Mouse (Mus musculus): ENCODE measurements around the gene Klhdc4. TPM values are rescaled to one million over a fixed set of nuclear protein-coding genes. Genes with fewer than 3 reads are reported as not detected.

Klhdc4 gene
- polyA plus RNA-seq, 1 experiment from 2014 or later, result 40.0 TPM

- peak overlapping the region; percentile 61; the same call in 1 of the 2 replicates for H3K27ac ChIP-seq (replicated peaks)
- H3K4me1 ChIP-seq (replicated peaks), result peaks cover 18% of the 10 kb centered on the region
- no peaks in the 10 kb centered on the region for H3K9me3 ChIP-seq
- no peak overlapping the region for H3K9ac ChIP-seq
- no peaks in the 10 kb centered on the region for H3K36me3 ChIP-seq
- H3K4me2 ChIP-seq, result no peak overlapping the region
- no peak for ATAC-seq (ENCODE audit: low read depth)
- no peak overlapping the region for H3K4me3 ChIP-seq
- H3K27me3 ChIP-seq, result no peaks in the 10 kb centered on the region
- 59% methylated on average over 9 of the region's 9 CpGs for WGBS
These were observed 65.7 kb downstream of the Klhdc4 start for GRCm38 (mm10) chr8:121763700-121764013.

GRCm38 (mm10) chr8:121762999-121763699, 66.2 kb downstream of the Klhdc4 start:
- Histone ChIP-seq H3K27me3 (no peaks in the 10 kb centered on the region), H3K36me3 (no peaks in the 10 kb centered on the region), H3K4me1 (replicated peaks) (peaks cover 18% of the 10 kb centered on the region), H3K9me3 (no peaks in the 10 kb centered on the region), H3K4me3 (no peak overlapping the region), H3K9ac (no peak overlapping the region), H3K27ac (replicated peaks) (peak overlapping the region; percentile 64), H3K4me2 (no peak overlapping the region)
- peak; percentile 64; the same call in 1 of the 2 replicates for ATAC-seq (ENCODE audit: low read depth)
- 44% methylated on average over 7 of the region's 7 CpGs for WGBS

GRCm38 (mm10) chr8:121761480-121761879, 67.9 kb downstream of the Klhdc4 start:
- H3K4me2 ChIP-seq, result no peak overlapping the region
- no peak overlapping the region for H3K27ac ChIP-seq (replicated peaks)
- H3K4me1 ChIP-seq (replicated peaks), result peaks cover 18% of the 10 kb centered on the region
- no peak overlapping the region for H3K9ac ChIP-seq
- no peaks in the 10 kb centered on the region for H3K9me3 ChIP-seq
- 36% methylated on average over 10 of the region's 10 CpGs for WGBS
- no peak overlapping the region for H3K4me3 ChIP-seq
- 0 out of 2 replicates have a peak, but pooled peaks cover 6% of the 10 kb centered on the region for H3K36me3 ChIP-seq
- no peaks in the 10 kb centered on the region for H3K27me3 ChIP-seq
- no peak for ATAC-seq (ENCODE audit: low read depth)

- H3K4me3 ChIP-seq, result no peak overlapping the region
- H3K4me2 ChIP-seq, result no peak overlapping the region
- no peaks in the 10 kb centered on the region for H3K9me3 ChIP-seq
- 82% methylated on average over 7 of the region's 7 CpGs for WGBS
- H3K4me1 ChIP-seq (replicated peaks), result peaks cover 18% of the 10 kb centered on the region
- no peak overlapping the region for H3K9ac ChIP-seq
- no peak for ATAC-seq (ENCODE audit: low read depth)
- H3K27ac ChIP-seq (replicated peaks), result no peak overlapping the region
- H3K36me3 ChIP-seq, result 0 out of 2 replicates have a peak, but pooled peaks cover 6% of the 10 kb centered on the region
- no peaks in the 10 kb centered on the region for H3K27me3 ChIP-seq
These were observed 68.9 kb downstream of the Klhdc4 start for GRCm38 (mm10) chr8:121760484-121760883.

GRCm38 (mm10) chr8:121758470-121758869, 70.9 kb downstream of the Klhdc4 start:
- Histone ChIP-seq H3K36me3 (0 out of 2 replicates have a peak, but pooled peaks cover 13% of the 10 kb centered on the region), H3K4me1 (replicated peaks) (peaks cover 14% of the 10 kb centered on the region), H3K9me3 (no peaks in the 10 kb centered on the region), H3K27ac (replicated peaks) (no peak overlapping the region), H3K9ac (no peak overlapping the region), H3K27me3 (no peaks in the 10 kb centered on the region), H3K4me3 (no peak overlapping the region), H3K4me2 (no peak overlapping the region)
- ATAC-seq (ENCODE audit: low read depth), result no peak
- WGBS, result 77% methylated on average over 12 of the region's 12 CpGs

- peaks cover 11% of the 10 kb centered on the region; the same call in 1 of the 2 replicates for H3K27me3 ChIP-seq
- H3K4me2 ChIP-seq, result no peak overlapping the region
- H3K9ac ChIP-seq, result no peak overlapping the region
- H3K27ac ChIP-seq (replicated peaks), result no peak overlapping the region
- H3K36me3 ChIP-seq, result peaks cover 18% of the 10 kb centered on the region; the same call in 1 of the 2 replicates
- WGBS, result 24% methylated on average over 3 of the region's 3 CpGs
- H3K4me3 ChIP-seq, result no peak overlapping the region
- no peaks in the 10 kb centered on the region for H3K4me1 ChIP-seq (replicated peaks)
- ATAC-seq (ENCODE audit: low read depth), result no peak
- H3K9me3 ChIP-seq, result no peaks in the 10 kb centered on the region
These were observed 78.0 kb downstream of the Klhdc4 start for GRCm38 (mm10) chr8:121751407-121751806.

- 33% methylated on average over 3 of the region's 3 CpGs for WGBS
- Histone ChIP-seq H3K27ac (replicated peaks) (no peak overlapping the region), H3K9me3 (no peaks in the 10 kb centered on the region)
These were observed 78.9 kb downstream of the Klhdc4 start for GRCm38 (mm10) chr8:121750512-121750911.

GRCm38 (mm10) chr8:121749501-121749900, 79.9 kb downstream of the Klhdc4 start:
- Histone ChIP-seq H3K4me1 (replicated peaks) (no peaks in the 10 kb centered on the region), H3K27ac (replicated peaks) (no peak overlapping the region), H3K36me3 (peaks cover 18% of the 10 kb centered on the region; the same call in 1 of the 2 replicates), H3K9me3 (no peaks in the 10 kb centered on the region), H3K4me3 (no peak overlapping the region), H3K27me3 (peaks cover 11% of the 10 kb centered on the region; the same call in 1 of the 2 replicates), H3K9ac (no peak overlapping the region), H3K4me2 (no peak overlapping the region)
- no peak for ATAC-seq (ENCODE audit: low read depth)
- 78% methylated on average over 9 of the region's 9 CpGs for WGBS

More at GRCm38 (mm10) chr8:121750512-121750911, 78.9 kb downstream of the Klhdc4 start:
- no peak overlapping the region for H3K4me2 ChIP-seq
- ATAC-seq (ENCODE audit: low read depth), result no peak
- peaks cover 11% of the 10 kb centered on the region; the same call in 1 of the 2 replicates for H3K27me3 ChIP-seq
- no peak overlapping the region for H3K9ac ChIP-seq
- H3K4me1 ChIP-seq (replicated peaks), result no peaks in the 10 kb centered on the region
- no peak overlapping the region for H3K4me3 ChIP-seq
- H3K36me3 ChIP-seq, result peaks cover 18% of the 10 kb centered on the region; the same call in 1 of the 2 replicates

Other genes starting within 250 kb of the Klhdc4 start
- gene Map1lc3b, start 239.2 kb downstream of the Klhdc4 start, polyA plus RNA-seq (2015; fragmentation: Nextera tagmentation; extraction: Ambion mirVana), result 411 and 420 TPM in 2 replicates
- 22.2 and 23.6 TPM in 2 replicates for gene Zcchc14, start 176.7 kb downstream of the Klhdc4 start, polyA plus RNA-seq (2015; fragmentation: Nextera tagmentation; extraction: Ambion mirVana)
- gene Jph3, start 99.9 kb downstream of the Klhdc4 start, polyA plus RNA-seq (2015; fragmentation: Nextera tagmentation; extraction: Ambion mirVana), result 101 and 104 TPM in 2 replicates
- gene Slc7a5, start 78.1 kb upstream of the Klhdc4 start, polyA plus RNA-seq (2015; fragmentation: Nextera tagmentation; extraction: Ambion mirVana), result 38.7 and 38.9 TPM in 2 replicates
- gene Car5a, start 115.3 kb upstream of the Klhdc4 start, polyA plus RNA-seq (2015; fragmentation: Nextera tagmentation; extraction: Ambion mirVana), result 0.23 and 0.31 TPM in 2 replicates
- gene Banp, start 120.2 kb upstream of the Klhdc4 start, polyA plus RNA-seq (2015; fragmentation: Nextera tagmentation; extraction: Ambion mirVana), result 59.9 and 60.1 TPM in 2 replicates

Data from neural tube, embryonic 13.5 days (tissue).